Mouse (Mus musculus) heart, postnatal 0 days (tissue): ENCODE data around the gene P2rx1. TPM values are rescaled to one million over a fixed set of nuclear protein-coding genes. Genes with fewer than 3 reads are reported as not detected.
A peak's percentile ranks its signal among the peaks of the same experiment; 100 is the strongest.

Experiments
- ATAC-seq: fragments of 200-750 bp; cut with Nextera tagmentation; 2 replicates; pipeline ENCODE4 v1.8.0; 2017; ENCODE audit warnings: low read depth, moderate number of reproducible peaks, moderate library complexity; ENCODE audit not compliant: insufficient read depth
- DNase-seq: peaks from one replicate; pipeline ENCODE4 v3.0.0-alpha.2; 2016; ENCODE audit warnings: low spot score
- H3K27ac ChIP-seq: fragments of 300-500 bp; sonication (generic); 2 replicates; pipeline ENCODE4 v1.5.1; 2014; ENCODE audit warnings: low read depth, mild to moderate bottlenecking
- H3K27me3 ChIP-seq: fragments of 300-500 bp; sonication (generic); 2 replicates; pipeline ENCODE4 v1.6.1; 2014; ENCODE audit warnings: low read length, mixed read lengths; ENCODE audit not compliant: control insufficient read depth, insufficient read depth
- H3K36me3 ChIP-seq: fragments of 300-500 bp; sonication (generic); replicated peaks from 2 replicates; pipeline ENCODE4 v1.6.1; 2014; ENCODE audit warnings: low read length, mixed read lengths; ENCODE audit not compliant: control insufficient read depth, insufficient read depth
- H3K4me1 ChIP-seq: fragments of 300-500 bp; sonication (generic); 2 replicates; pipeline ENCODE4 v1.6.1; 2014; ENCODE audit warnings: antibody characterized with exemption; ENCODE audit not compliant: control insufficient read depth, insufficient read depth
- H3K4me2 ChIP-seq: fragments of 300-500 bp; sonication (generic); 2 replicates; pipeline ENCODE4 v1.6.1; 2014; ENCODE audit warnings: low read depth, mild to moderate bottlenecking, low read length, moderate library complexity
- H3K4me3 ChIP-seq: fragments of 300-500 bp; sonication (generic); 2 replicates; pipeline ENCODE4 v1.5.1; 2014; ENCODE audit warnings: low read depth, low read length
- H3K9ac ChIP-seq: fragments of 300-500 bp; sonication (generic); replicated peaks from 2 replicates; pipeline ENCODE4 v1.6.1; 2014; ENCODE audit warnings: low read depth, low read length, mixed read lengths
- H3K9me3 ChIP-seq: fragments of 300-500 bp; sonication (generic); replicated peaks from 2 replicates; pipeline ENCODE4 v1.6.1; 2016; ENCODE audit warnings: low read length; ENCODE audit not compliant: control insufficient read depth
- CTCF ChIP-seq: IDR thresholded peaks from 2 replicates; pipeline ENCODE4 v1.5.1; 2016; ENCODE audit warnings: antibody characterized with exemption, control low read depth, low read depth
- EP300 ChIP-seq: IDR thresholded peaks from 2 replicates; pipeline ENCODE4 v1.6.1; 2016; ENCODE audit warnings: antibody characterized with exemption, low read depth
- WGBS: fragments of 180-500 bp; shearing (Covaris S2); extraction: QIAGEN DNeasy Blood & Tissue Kit; methylation state at CpG from one replicate; pipeline ENCODE4 v1.1.7; 2014; 5-methylcytosine and 5-hydroxymethylcytosine counted together
- polyA plus RNA-seq: library from polyadenylated mRNA; unstranded; fragments of >200 nt; fragmentation: Nextera tagmentation; extraction: Ambion mirVana; gene quantifications from 2 replicates; pipeline ENCODE4 v1.2.1, GENCODE M21; 2015
- total RNA-seq: library from RNA; depleted of rRNA; stranded (reverse); fragments of >200 nt; gene quantifications from 2 replicates; pipeline ENCODE4 v1.2.3, GENCODE M21; 2014; ENCODE audit warnings: low replicate concordance

Gene P2rx1
- total and polyA plus RNA-seq, 2 experiments from 2014 or later, result 0.71 to 24.8 TPM

DNA sequence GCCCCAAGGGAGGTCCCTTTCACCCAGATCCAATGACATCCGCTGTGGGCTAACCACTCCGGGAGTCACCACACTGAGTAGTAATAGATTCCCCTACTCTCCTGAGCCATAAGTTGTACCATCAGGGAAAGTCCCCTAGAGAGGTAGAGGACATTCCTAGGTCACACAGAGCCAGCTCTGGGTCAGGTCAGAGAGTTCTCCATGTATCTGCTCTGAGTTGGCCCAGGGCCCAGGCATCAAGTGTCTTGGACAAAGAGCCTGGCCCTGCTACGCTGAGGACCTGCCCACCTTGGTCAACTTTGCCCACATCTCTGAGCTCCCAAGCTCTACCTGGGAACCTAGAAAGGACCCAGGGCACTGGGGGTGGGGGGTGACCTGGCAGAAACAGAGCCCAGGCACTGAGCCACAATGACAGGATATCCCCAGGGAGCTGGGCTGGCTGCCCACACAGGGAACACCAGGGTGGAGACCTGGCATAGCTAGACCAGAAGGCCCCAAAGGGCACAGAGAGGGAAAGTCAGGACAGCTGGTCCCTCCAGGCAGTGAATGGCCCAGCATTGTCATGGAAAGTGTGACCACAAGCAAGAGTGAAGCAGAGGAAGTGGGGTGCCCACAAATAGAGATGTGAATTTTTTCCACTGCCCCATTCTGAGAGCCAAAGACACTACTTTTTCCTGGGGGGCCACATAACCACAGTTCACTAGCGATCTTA lies 45.3 kb upstream of the P2rx1 start:
- peak; percentile 76 for ATAC-seq

DNA sequence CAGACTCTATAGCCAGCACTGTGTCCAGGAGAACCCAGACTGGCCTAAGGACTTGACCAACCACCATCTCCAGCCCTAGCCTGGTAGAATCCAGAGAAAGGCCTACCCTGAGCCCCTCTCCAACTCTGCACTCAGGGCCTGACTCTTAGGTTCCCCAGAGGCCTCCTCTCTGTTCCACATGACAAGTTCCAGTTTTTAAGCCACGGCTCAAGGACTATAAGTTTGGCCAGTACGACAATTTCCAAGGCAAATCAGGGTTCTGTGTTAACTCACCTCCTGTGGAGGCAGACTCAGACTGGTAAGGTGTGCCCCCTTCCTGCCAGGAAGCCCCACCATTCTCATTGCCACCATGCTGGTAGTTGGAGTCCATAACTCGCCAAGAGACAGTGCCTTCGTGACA lies 44.7 kb upstream of the P2rx1 start:
- Histone ChIP-seq H3K27ac (peak overlapping the region; percentile 66; the same call in 1 of the 2 replicates), H3K27me3 (no peaks in the 10 kb centered on the region), H3K9me3 (no peaks in the 10 kb centered on the region), H3K4me2 (no peak overlapping the region), H3K4me1 (peaks cover 38% of the 10 kb centered on the region), H3K36me3 (no peaks in the 10 kb centered on the region), H3K9ac (no peak overlapping the region), H3K4me3 (no peak overlapping the region)
- DNase-seq (no peak), ATAC-seq (no peak)
- TF ChIP-seq CTCF (no peak), EP300 (no peak)
- 93% methylated on average over 4 of the region's 4 CpGs for WGBS

More for the DNA sequence above, 45.3 kb upstream of the P2rx1 start:
- no peaks in the 10 kb centered on the region for H3K27me3 ChIP-seq
- H3K9me3 ChIP-seq, result no peaks in the 10 kb centered on the region
- H3K27ac ChIP-seq, result peak overlapping the region; percentile 66
- no peak overlapping the region for H3K4me3 ChIP-seq
- WGBS, result 45% methylated on average over 4 of the region's 4 CpGs
- H3K4me2 ChIP-seq, result no peak overlapping the region
- no peak overlapping the region for H3K9ac ChIP-seq
- no peaks in the 10 kb centered on the region for H3K36me3 ChIP-seq
- peak; percentile 69 for DNase-seq
- no peak for TF ChIP-seq EP300
- no peak for TF ChIP-seq CTCF
- peaks cover 38% of the 10 kb centered on the region for H3K4me1 ChIP-seq

- Histone ChIP-seq H3K9me3 (no peaks in the 10 kb centered on the region), H3K4me2 (no peak overlapping the region), H3K4me3 (no peak overlapping the region), H3K36me3 (no peaks in the 10 kb centered on the region), H3K27me3 (peaks cover 5% of the 10 kb centered on the region; the same call in 1 of the 2 replicates), H3K27ac (peak overlapping the region; percentile 52), H3K9ac (no peak overlapping the region), H3K4me1 (peaks cover 38% of the 10 kb centered on the region)
- peak; percentile 39 for ATAC-seq
- DNase-seq, result peak; percentile 73
- peak; percentile 79 for TF ChIP-seq EP300
- no peak for TF ChIP-seq CTCF
- 62% methylated on average over 5 of the region's 5 CpGs for WGBS
These were observed 43.4 kb upstream of the P2rx1 start for GRCm38 (mm10) chr11:72955339-72955974.

DNA sequence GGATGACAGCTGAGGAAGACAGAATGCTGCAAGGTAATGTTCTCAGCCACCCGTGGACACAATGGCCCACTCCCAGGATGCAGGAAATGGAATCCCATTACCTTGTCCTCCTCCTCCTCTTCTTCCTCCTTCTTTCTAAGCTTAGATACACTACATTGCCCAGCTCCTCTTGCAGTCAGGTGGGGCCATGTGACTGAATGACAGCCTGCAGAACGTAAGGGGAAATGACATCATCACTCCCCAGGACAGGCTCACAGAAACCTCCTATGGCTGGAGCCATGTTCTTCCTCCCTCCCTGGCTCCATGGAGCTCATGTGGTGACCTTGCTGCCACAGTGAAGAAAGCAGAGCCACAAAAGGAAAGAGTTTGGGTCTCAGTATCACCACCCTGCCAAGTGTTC lies 41.6 kb upstream of the P2rx1 start:
- Histone ChIP-seq H3K4me3 (no peak overlapping the region), H3K27me3 (peaks cover 20% of the 10 kb centered on the region), H3K9ac (no peak overlapping the region), H3K9me3 (no peaks in the 10 kb centered on the region), H3K36me3 (no peaks in the 10 kb centered on the region), H3K4me2 (no peak overlapping the region), H3K4me1 (peaks cover 29% of the 10 kb centered on the region), H3K27ac (no peak overlapping the region)
- 19% methylated on average over 2 of the region's 2 CpGs for WGBS
- DNase-seq (no peak), ATAC-seq (no peak)
- TF ChIP-seq EP300 (no peak), CTCF (no peak)

DNA sequence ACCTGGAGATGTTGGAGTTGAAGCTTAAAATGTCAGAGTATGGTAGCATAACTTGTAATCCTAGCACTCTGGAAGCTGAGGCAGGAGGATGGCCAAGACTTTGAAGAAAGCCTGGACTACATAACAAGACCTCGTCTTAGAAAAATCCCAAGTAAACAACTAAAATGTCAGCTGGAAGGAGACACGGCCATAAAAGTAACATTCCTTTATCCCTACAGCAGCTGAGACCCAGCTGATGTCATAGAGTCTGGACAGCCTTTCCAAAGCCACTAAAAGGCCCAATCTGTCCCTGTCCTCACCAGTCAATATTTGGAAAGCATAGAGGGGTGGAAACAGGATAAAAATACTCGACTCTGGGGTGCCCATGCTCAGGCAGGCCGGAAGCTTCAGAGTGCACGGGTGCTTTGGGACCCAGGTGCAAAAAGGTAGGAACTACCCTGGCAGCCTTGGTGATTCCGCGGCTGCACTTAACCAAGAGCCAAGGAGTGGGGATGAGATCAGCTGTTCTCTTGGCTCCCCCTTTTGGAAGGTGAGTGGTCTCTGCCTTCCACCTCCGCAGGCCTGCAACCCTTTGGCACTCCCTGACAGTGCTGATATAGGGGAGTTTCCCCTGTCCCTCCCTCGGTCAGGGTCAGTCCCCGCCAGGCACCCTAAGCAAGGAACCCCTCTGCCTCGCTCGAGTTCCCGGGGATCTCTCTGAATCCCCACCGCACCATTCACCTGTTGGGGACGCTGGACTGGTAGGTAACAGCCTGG lies 38.8 kb upstream of the P2rx1 start:
- Histone ChIP-seq H3K36me3 (no peaks in the 10 kb centered on the region), H3K4me2 (peak overlapping the region; percentile 57; the same call in 1 of the 2 replicates), H3K4me1 (peaks cover 2% of the 10 kb centered on the region; the same call in 1 of the 2 replicates), H3K9ac (no peak overlapping the region), H3K27ac (no peak overlapping the region), H3K9me3 (no peaks in the 10 kb centered on the region), H3K27me3 (peaks cover 26% of the 10 kb centered on the region), H3K4me3 (no peak overlapping the region)
- peak; percentile 18; the same call in 1 of the 2 replicates for TF ChIP-seq CTCF
- no peak for TF ChIP-seq EP300
- ATAC-seq (no peak), DNase-seq (no peak)
- WGBS, result 22% methylated on average over 15 of the region's 15 CpGs
